In the genomic region with DNA sequence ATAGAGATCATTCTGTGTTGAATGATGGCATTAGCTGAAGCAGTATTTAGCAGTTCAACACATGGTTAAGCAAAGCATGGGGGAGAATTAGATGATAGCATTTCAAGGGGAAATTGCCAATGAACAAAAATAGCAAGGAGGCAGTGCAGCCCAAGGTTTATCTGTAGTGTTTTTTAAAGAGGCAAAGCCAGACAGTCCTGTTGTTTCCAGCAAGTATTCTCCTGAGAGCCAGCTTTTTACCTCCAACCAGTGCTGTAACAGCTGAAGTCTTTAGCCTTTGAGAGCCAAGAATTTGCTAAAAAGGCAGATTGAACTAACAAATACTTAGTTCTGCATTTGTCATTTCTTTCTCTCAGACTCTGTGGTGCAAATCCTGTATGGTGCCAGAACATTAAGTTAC, we compare ENCODE assay signal across 28 mouse cellular contexts.
DNase-seq lines count a peak whose midpoint lies in the region; ATAC-seq lines count a peak whose summit lies in the region.
"Had no signal": no experiment of that assay in that cellular context is flagged by ENCODE, and none has a peak within 500 bp of the region (broad histone marks: within the 10 kb centered on the region; RNA-seq: fewer than 3 reads in every experiment).

No protein-coding gene starts in this region.

- DNase-seq in embryonic facial prominence, embryonic 14.5 days (ENCODE audit: low spot score) = peak; percentile 9
- DNase-seq in embryonic facial prominence, embryonic 10.5 days (ENCODE audit: low spot score) = no peak
- peak; percentile 14 to 53 for DNase-seq in heart, adult 18-20 months
- DNase-seq in heart, embryonic 10.5 days (ENCODE audit: low spot score) = no peak
- DNase-seq in heart, postnatal 10 days = peak; percentile 18 to 26
- no peak for DNase-seq in heart, postnatal 4 days
- peak; percentile 8 for DNase-seq in adipocyte (ENCODE audit: low spot score)
- DNase-seq: adrenal gland, postnatal 10 days; adrenal gland, postnatal 36 days; cerebellum, adult 11 months; cerebellum, adult 2 months; cerebellum, adult 9-11 months; cerebellum, postnatal 25 days; gastrocnemius, adult 2 months; gastrocnemius, postnatal 25 days; kidney, adult 11 months; kidney, adult 8-10 months had no signal

- intact Hi-C loops in heart, postnatal 10 days (cut with DNase I) = no loop called here

- no peaks in the 10 kb centered on the region for H3K36me3 ChIP-seq in embryonic facial prominence, embryonic 14.5 days (ENCODE audit: control insufficient read depth, insufficient read depth, low read length)
- no peaks in the 10 kb centered on the region for H3K36me3 ChIP-seq in embryonic facial prominence, embryonic 10.5 days (replicated peaks)
- no peaks in the 10 kb centered on the region for H3K36me3 ChIP-seq in heart, embryonic 10.5 days
- H3K36me3 ChIP-seq: embryonic facial prominence, embryonic 13.5 days; forebrain, embryonic 10.5 days; heart, embryonic 13.5 days; hindbrain, embryonic 10.5 days; hindbrain, embryonic 13.5 days; intestine, embryonic 15.5 days had no signal

- H3K9ac ChIP-seq in embryonic facial prominence, embryonic 14.5 days (ENCODE audit: low read depth, low read length) = no peak overlapping the region
- H3K9ac ChIP-seq: embryonic facial prominence, embryonic 13.5 days; forebrain, embryonic 13.5 days; heart, embryonic 13.5 days; hindbrain, embryonic 13.5 days; intestine, embryonic 15.5 days had no signal

- no peaks in the 10 kb centered on the region for H3K4me1 ChIP-seq in embryonic facial prominence, embryonic 14.5 days (ENCODE audit: control insufficient read depth, insufficient read depth, low read length)
- H3K4me1 ChIP-seq in embryonic facial prominence, embryonic 10.5 days = no peaks in the 10 kb centered on the region
- H3K4me1 ChIP-seq in heart, embryonic 10.5 days = no peaks in the 10 kb centered on the region
- H3K4me1 ChIP-seq: embryonic facial prominence, embryonic 13.5 days; forebrain, embryonic 10.5 days; forebrain, embryonic 13.5 days; heart, embryonic 13.5 days; hindbrain, embryonic 10.5 days; hindbrain, embryonic 13.5 days; intestine, embryonic 15.5 days had no signal

- H3K27me3 ChIP-seq in embryonic facial prominence, embryonic 14.5 days (replicated peaks; ENCODE audit: control insufficient read depth, insufficient read depth, low read length) = no peaks in the 10 kb centered on the region
- H3K27me3 ChIP-seq in embryonic facial prominence, embryonic 10.5 days (replicated peaks; ENCODE audit: low read depth, poor library complexity, severe bottlenecking) = no peaks in the 10 kb centered on the region
- no peaks in the 10 kb centered on the region for H3K27me3 ChIP-seq in heart, embryonic 10.5 days (ENCODE audit: insufficient read depth, poor library complexity, severe bottlenecking)
- H3K27me3 ChIP-seq: embryonic facial prominence, embryonic 13.5 days; forebrain, embryonic 13.5 days; heart, embryonic 13.5 days; hindbrain, embryonic 13.5 days; intestine, embryonic 15.5 days had no signal

- no peak for ATAC-seq in embryonic facial prominence, embryonic 14.5 days (ENCODE audit: low read depth)
- no peak for ATAC-seq in cerebellum, adult (ENCODE audit: insufficient number of reproducible peaks, low FRiP score, low TSS enrichment)
- ATAC-seq: activated CD4-positive, CD25-positive, alpha-beta regulatory T cell, adult 4 months; forebrain, embryonic 13.5 days; forebrain, embryonic 16.5 days; hindbrain, embryonic 16.5 days; intestine, embryonic 15.5 days had no signal

- no peak overlapping the region for H3K27ac ChIP-seq in embryonic facial prominence, embryonic 14.5 days (replicated peaks; ENCODE audit: low read depth, low read length)
- H3K27ac ChIP-seq in embryonic facial prominence, embryonic 10.5 days (replicated peaks) = no peak overlapping the region
- no peak overlapping the region for H3K27ac ChIP-seq in heart, embryonic 10.5 days
- H3K27ac ChIP-seq: embryonic facial prominence, embryonic 13.5 days; forebrain, embryonic 10.5 days; forebrain, embryonic 13.5 days; gastrocnemius, adult 2 months; heart, embryonic 13.5 days; hindbrain, embryonic 10.5 days; hindbrain, embryonic 13.5 days; intestine, embryonic 15.5 days had no signal

- no peak overlapping the region for H3K4me2 ChIP-seq in embryonic facial prominence, embryonic 14.5 days (ENCODE audit: low read depth, low read length)
- H3K4me2 ChIP-seq: embryonic facial prominence, embryonic 13.5 days; forebrain, embryonic 13.5 days; heart, embryonic 13.5 days; hindbrain, embryonic 13.5 days; intestine, embryonic 15.5 days had no signal

- H3K9me3 ChIP-seq in embryonic facial prominence, embryonic 14.5 days (ENCODE audit: control insufficient read depth, low read length) = no peaks in the 10 kb centered on the region
- H3K9me3 ChIP-seq in embryonic facial prominence, embryonic 10.5 days = no peaks in the 10 kb centered on the region
- H3K9me3 ChIP-seq in heart, embryonic 10.5 days = no peaks in the 10 kb centered on the region
- H3K9me3 ChIP-seq: embryonic facial prominence, embryonic 13.5 days; forebrain, embryonic 10.5 days; forebrain, embryonic 13.5 days; heart, embryonic 13.5 days; hindbrain, embryonic 10.5 days; hindbrain, embryonic 13.5 days; intestine, embryonic 15.5 days had no signal

- no peak overlapping the region for H3K4me3 ChIP-seq in embryonic facial prominence, embryonic 14.5 days (ENCODE audit: low read depth, low read length)
- H3K4me3 ChIP-seq in embryonic facial prominence, embryonic 10.5 days = no peak overlapping the region
- no peak overlapping the region for H3K4me3 ChIP-seq in heart, embryonic 10.5 days
- H3K4me3 ChIP-seq: embryonic facial prominence, embryonic 13.5 days; forebrain, embryonic 10.5 days; forebrain, embryonic 13.5 days; gastrocnemius, adult 2 months; heart, embryonic 13.5 days; hindbrain, embryonic 10.5 days; hindbrain, embryonic 13.5 days; intestine, embryonic 15.5 days had no signal

Comparison
In these comparisons a context has a peak if more than half of its experiments do, and no peak if none do; other contexts are left out.
1. DNase-seq: peak in embryonic facial prominence, embryonic 14.5 days (single experiment), heart, adult 18-20 months (2 of 2), heart, postnatal 10 days (2 of 2) and adipocyte (single experiment); none in embryonic facial prominence, embryonic 10.5 days (single experiment), heart, embryonic 10.5 days (single experiment) and heart, postnatal 4 days (single experiment).